Mouse (Mus musculus) limb, embryonic 11.5 days (tissue): ENCODE data around the gene Gna15. TPM values are rescaled to one million over a fixed set of nuclear protein-coding genes. Genes with fewer than 3 reads are reported as not detected.
A peak's percentile ranks its signal among the peaks of the same experiment; 100 is the strongest.

ENCODE experiments used
- ATAC-seq: fragments of 200-750 bp; cut with Nextera tagmentation; 2 replicates; pipeline ENCODE4 v1.8.0; 2017; ENCODE audit warnings: low read depth; ENCODE audit not compliant: insufficient number of reproducible peaks, low FRiP score, low TSS enrichment
- DNase-seq: peaks from one replicate; pipeline ENCODE4 v3.0.0-alpha.2; 2015; ENCODE audit warnings: low spot score
- H3K27ac ChIP-seq: fragments of 300-500 bp; sonication (generic); replicated peaks from 2 replicates; pipeline ENCODE4 v1.5.1; 2014; ENCODE audit warnings: low read depth, mild to moderate bottlenecking, low read length
- H3K27me3 ChIP-seq: fragments of 300-500 bp; sonication (generic); 2 replicates; pipeline ENCODE4 v1.6.1; 2014; ENCODE audit warnings: mild to moderate bottlenecking, low read length, mixed read lengths; ENCODE audit not compliant: control insufficient read depth, insufficient read depth
- H3K36me3 ChIP-seq: fragments of 300-500 bp; sonication (generic); 2 replicates; pipeline ENCODE4 v1.6.1; 2014; ENCODE audit warnings: mild to moderate bottlenecking, low read length, moderate library complexity, mixed read lengths; ENCODE audit not compliant: control insufficient read depth, insufficient read depth
- H3K4me1 ChIP-seq: fragments of 300-500 bp; sonication (generic); 2 replicates; pipeline ENCODE4 v1.6.1; 2014; ENCODE audit warnings: low read length, mixed read lengths; ENCODE audit not compliant: control insufficient read depth, insufficient read depth
- H3K4me2 ChIP-seq: fragments of 300-500 bp; sonication (generic); 2 replicates; pipeline ENCODE4 v1.6.1; 2014; ENCODE audit warnings: low read depth, mild to moderate bottlenecking, moderate library complexity; ENCODE audit not compliant: severe bottlenecking
- H3K4me3 ChIP-seq: fragments of 300-500 bp; sonication (generic); 2 replicates; pipeline ENCODE4 v1.5.1; 2014; ENCODE audit warnings: low read depth, low read length
- H3K9ac ChIP-seq: fragments of 300-500 bp; sonication (generic); 2 replicates; pipeline ENCODE4 v1.6.1; 2014; ENCODE audit warnings: mild to moderate bottlenecking, low read length
- H3K9me3 ChIP-seq: fragments of 300-500 bp; sonication (generic); 2 replicates; pipeline ENCODE4 v1.6.1; 2016; ENCODE audit warnings: low read length; ENCODE audit not compliant: control insufficient read depth
- WGBS: fragments of 180-500 bp; shearing (Covaris S2); extraction: QIAGEN DNeasy Blood & Tissue Kit; methylation state at CpG from one replicate; pipeline ENCODE4 v1.1.7; 2014; 5-methylcytosine and 5-hydroxymethylcytosine counted together
- polyA plus RNA-seq: library from polyadenylated mRNA; unstranded; fragments of >200 nt; fragmentation: Nextera tagmentation; extraction: Ambion mirVana; gene quantifications from 2 replicates; pipeline ENCODE4 v1.2.1, GENCODE M21; 2014

The Gna15 gene
- polyA plus RNA-seq, 1 experiment from 2014 or later = 0.99 TPM

GRCm38 (mm10) chr10:81497401-81498270 lies 26.4 kb downstream of the Gna15 start:
- Histone ChIP-seq H3K4me1 (peaks cover 10% of the 10 kb centered on the region), H3K36me3 (0 out of 2 replicates have a peak, but pooled peaks cover 3% of the 10 kb centered on the region), H3K27ac (no peak overlapping the region), H3K9ac (no peak overlapping the region), H3K4me2 (no peak overlapping the region), H3K27me3 (no peaks in the 10 kb centered on the region), H3K9me3 (no peaks in the 10 kb centered on the region), H3K4me3 (no peak overlapping the region)
- DNase-seq (no peak), ATAC-seq (no peak)
- WGBS = 84% methylated on average over 17 of the region's 17 CpGs

- Histone ChIP-seq H3K9ac (no peak overlapping the region), H3K27me3 (no peaks in the 10 kb centered on the region)
Measured at GRCm38 (mm10) chr10:81496969-81497368, 27.1 kb downstream of the Gna15 start.

GRCm38 (mm10) chr10:81496264-81496901 lies 27.6 kb downstream of the Gna15 start, which contains the start of gene Ncln:
Gene Ncln, minus strand, starts transcription at chr10:81496392.
- Histone ChIP-seq H3K4me1 (peaks cover 10% of the 10 kb centered on the region), H3K27ac (no peak within 1 kb of the TSS), H3K9ac (peak within 1 kb of the TSS; percentile 82), H3K4me2 (peak within 1 kb of the TSS; percentile 95), H3K9me3 (no peaks in the 10 kb centered on the region), H3K36me3 (peaks cover 9% of the 10 kb centered on the region; the same call in 1 of the 2 replicates), H3K27me3 (no peaks in the 10 kb centered on the region), H3K4me3 (peak within 1 kb of the TSS; percentile 86)
- under 1% methylated on average over 45 of the region's 45 CpGs for WGBS
- DNase-seq = peak; percentile 100
- ATAC-seq = peak; percentile 92

More at GRCm38 (mm10) chr10:81496969-81497368, 27.1 kb downstream of the Gna15 start:
- no peaks in the 10 kb centered on the region for H3K9me3 ChIP-seq
- H3K4me3 ChIP-seq = peak overlapping the region; percentile 86
- DNase-seq (no peak), ATAC-seq (no peak)
- H3K4me2 ChIP-seq = no peak overlapping the region; the same call in 1 of the 2 replicates
- H3K27ac ChIP-seq = no peak overlapping the region
- H3K4me1 ChIP-seq = peaks cover 10% of the 10 kb centered on the region
- H3K36me3 ChIP-seq = 0 out of 2 replicates have a peak, but pooled peaks cover 6% of the 10 kb centered on the region
- 47% methylated on average over 4 of the region's 4 CpGs for WGBS

GRCm38 (mm10) chr10:81495616-81496263 lies 28.3 kb downstream of the Gna15 start:
- ATAC-seq = peak; percentile 22; the same call in 1 of the 2 replicates
- DNase-seq = no peak
- Histone ChIP-seq H3K27ac (no peak overlapping the region), H3K4me2 (peak overlapping the region; percentile 95), H3K36me3 (peaks cover 13% of the 10 kb centered on the region), H3K9me3 (no peaks in the 10 kb centered on the region), H3K4me1 (peaks cover 10% of the 10 kb centered on the region), H3K27me3 (no peaks in the 10 kb centered on the region), H3K4me3 (peak overlapping the region; percentile 86), H3K9ac (peak overlapping the region; percentile 82)
- 2% methylated on average over 41 of the region's 41 CpGs for WGBS

GRCm38 (mm10) chr10:81495151-81495550 lies 28.9 kb downstream of the Gna15 start:
- Histone ChIP-seq H3K27ac (no peak overlapping the region), H3K9ac (peak overlapping the region; percentile 82), H3K4me3 (peak overlapping the region; percentile 86), H3K4me1 (peaks cover 10% of the 10 kb centered on the region), H3K27me3 (no peaks in the 10 kb centered on the region), H3K9me3 (no peaks in the 10 kb centered on the region), H3K36me3 (peaks cover 17% of the 10 kb centered on the region), H3K4me2 (peak overlapping the region; percentile 95)
- WGBS = 75% methylated on average over 6 of the region's 6 CpGs
- no peak for DNase-seq
- ATAC-seq = no peak

GRCm38 (mm10) chr10:81494260-81495041 lies 29.6 kb downstream of the Gna15 start:
- H3K4me2 ChIP-seq = peak overlapping the region; percentile 95; the same call in 1 of the 2 replicates
- H3K4me3 ChIP-seq = peak overlapping the region; percentile 86; the same call in 1 of the 2 replicates
- H3K9me3 ChIP-seq = no peaks in the 10 kb centered on the region
- H3K27me3 ChIP-seq = no peaks in the 10 kb centered on the region
- ATAC-seq (no peak), DNase-seq (no peak)
- H3K4me1 ChIP-seq = peaks cover 10% of the 10 kb centered on the region
- H3K36me3 ChIP-seq = peaks cover 23% of the 10 kb centered on the region
- H3K27ac ChIP-seq = no peak overlapping the region
- WGBS = 87% methylated on average over 11 of the region's 11 CpGs
- H3K9ac ChIP-seq = no peak overlapping the region; the same call in 1 of the 2 replicates

- no peak overlapping the region for H3K27ac ChIP-seq
- no peak overlapping the region for H3K4me2 ChIP-seq
- WGBS = 87% methylated on average over 8 of the region's 8 CpGs
- H3K4me3 ChIP-seq = no peak overlapping the region
- DNase-seq (no peak), ATAC-seq (no peak)
- H3K36me3 ChIP-seq = peaks cover 27% of the 10 kb centered on the region
- no peaks in the 10 kb centered on the region for H3K9me3 ChIP-seq
- H3K9ac ChIP-seq = no peak overlapping the region; the same call in 1 of the 2 replicates
- H3K27me3 ChIP-seq = no peaks in the 10 kb centered on the region
- peaks cover 10% of the 10 kb centered on the region for H3K4me1 ChIP-seq
Measured at GRCm38 (mm10) chr10:81493601-81494220, 30.3 kb downstream of the Gna15 start.
